Mouse (Mus musculus) kidney, postnatal 0 days (tissue): Measurements from ENCODE around the gene Slc13a2. TPM values are rescaled to one million over a fixed set of nuclear protein-coding genes. Genes with fewer than 3 reads are reported as not detected.

Source experiments
- ATAC-seq: fragments of 200-750 bp; cut with Nextera tagmentation; replicated peaks from 2 replicates; pipeline ENCODE4 v1.8.0; 2017; ENCODE audit warnings: low read depth, moderate number of reproducible peaks, moderate TSS enrichment, moderate library complexity; ENCODE audit not compliant: low FRiP score
- DNase-seq: peaks from one replicate; pipeline ENCODE4 v3.0.0-alpha.2; 2016; ENCODE audit warnings: low spot score
- H3K27ac ChIP-seq: fragments of 300-500 bp; sonication (generic); 2 replicates; pipeline ENCODE4 v1.5.1; 2014; ENCODE audit warnings: mild to moderate bottlenecking
- H3K27me3 ChIP-seq: fragments of 300-500 bp; sonication (generic); 2 replicates; pipeline ENCODE4 v1.6.1; 2014; ENCODE audit warnings: low read length, mixed read lengths; ENCODE audit not compliant: insufficient read depth
- H3K36me3 ChIP-seq: fragments of 300-500 bp; sonication (generic); 2 replicates; pipeline ENCODE4 v1.6.1; 2014; ENCODE audit warnings: low read length, mixed read lengths; ENCODE audit not compliant: insufficient read depth
- H3K4me1 ChIP-seq: fragments of 300-500 bp; sonication (generic); replicated peaks from 2 replicates; pipeline ENCODE4 v1.6.1; 2014; ENCODE audit warnings: antibody characterized with exemption, low read length, mixed read lengths; ENCODE audit not compliant: insufficient read depth
- H3K4me2 ChIP-seq: fragments of 300-500 bp; sonication (generic); 2 replicates; pipeline ENCODE4 v1.6.1; 2014; ENCODE audit warnings: mild to moderate bottlenecking, low read length, moderate library complexity, mixed read lengths
- H3K4me3 ChIP-seq: fragments of 300-500 bp; sonication (generic); replicated peaks from 2 replicates; pipeline ENCODE4 v1.5.1; 2014; ENCODE audit warnings: low read depth, low read length
- H3K9ac ChIP-seq: fragments of 300-500 bp; sonication (generic); 2 replicates; pipeline ENCODE4 v1.6.1; 2014; ENCODE audit warnings: low read depth, low read length
- H3K9me3 ChIP-seq: fragments of 300-500 bp; sonication (generic); replicated peaks from 2 replicates; pipeline ENCODE4 v1.6.1; 2016; ENCODE audit warnings: low read length, inconsistent platforms, mixed read lengths
- CTCF ChIP-seq: IDR thresholded peaks from 2 replicates; pipeline ENCODE4 v1.5.1; 2016; ENCODE audit warnings: antibody characterized with exemption, low read depth, mild to moderate bottlenecking, moderate library complexity
- WGBS: fragments of 180-500 bp; shearing (Covaris S2); extraction: QIAGEN DNeasy Blood & Tissue Kit; methylation state at CpG from one replicate; pipeline ENCODE4 v1.1.7; 2014; 5-methylcytosine and 5-hydroxymethylcytosine counted together
- polyA plus RNA-seq: library from polyadenylated mRNA; unstranded; fragments of >200 nt; fragmentation: Nextera tagmentation; extraction: Ambion mirVana; gene quantifications from 2 replicates; pipeline ENCODE4 v1.2.1, GENCODE M21; 2015

The Slc13a2 gene
- polyA plus RNA-seq, 1 experiment from 2014 or later = 6.6 TPM

- Histone ChIP-seq H3K4me2 (peak within 1 kb of the TSS; percentile 99), H3K9me3 (no peaks in the 10 kb centered on the region), H3K9ac (peak within 1 kb of the TSS; percentile 84), H3K4me1 (peaks cover 14% of the 10 kb centered on the region; the same call in 1 of the 2 replicates), H3K27me3 (no peaks in the 10 kb centered on the region), H3K27ac (peak within 1 kb of the TSS; percentile 90), H3K4me3 (peak within 1 kb of the TSS; percentile 69), H3K36me3 (no peaks in the 10 kb centered on the region)
- under 1% methylated on average over 41 of the region's 41 CpGs for WGBS
- ATAC-seq (peak; percentile 93), DNase-seq (peak; percentile 95)
- no peak for TF ChIP-seq CTCF
These were observed 43.7 kb upstream of the Slc13a2 start, which contains the start of gene Slc46a1 for GRCm38 (mm10) chr11:78465568-78466180. Slc46a1 (plus strand) TSS chr11:78465697.

GRCm38 (mm10) chr11:78465116-78465515, 43.1 kb upstream of the Slc13a2 start:
- no peaks in the 10 kb centered on the region for H3K9me3 ChIP-seq
- peak overlapping the region; percentile 69 for H3K4me3 ChIP-seq
- DNase-seq (no peak), ATAC-seq (no peak)
- TF ChIP-seq CTCF = no peak
- WGBS = 22% methylated on average over 9 of the region's 9 CpGs
- H3K27me3 ChIP-seq = no peaks in the 10 kb centered on the region
- H3K4me2 ChIP-seq = peak overlapping the region; percentile 99
- H3K9ac ChIP-seq = peak overlapping the region; percentile 84; the same call in 1 of the 2 replicates
- no peaks in the 10 kb centered on the region for H3K36me3 ChIP-seq
- peaks cover 14% of the 10 kb centered on the region; the same call in 1 of the 2 replicates for H3K4me1 ChIP-seq
- peak overlapping the region; percentile 90; the same call in 1 of the 2 replicates for H3K27ac ChIP-seq

- H3K9ac ChIP-seq = no peak overlapping the region
- no peaks in the 10 kb centered on the region for H3K36me3 ChIP-seq
- no peaks in the 10 kb centered on the region for H3K9me3 ChIP-seq
- no peaks in the 10 kb centered on the region for H3K27me3 ChIP-seq
- no peak overlapping the region for H3K4me3 ChIP-seq
- TF ChIP-seq CTCF = no peak
- H3K4me2 ChIP-seq = no peak overlapping the region
- H3K4me1 ChIP-seq = peaks cover 14% of the 10 kb centered on the region; the same call in 1 of the 2 replicates
- DNase-seq = no peak
- 53% methylated on average over 13 of the region's 13 CpGs for whole genome bisulfite sequencing
- no peak for ATAC-seq
- H3K27ac ChIP-seq = no peak overlapping the region
These were observed 41.4 kb upstream of the Slc13a2 start for GRCm38 (mm10) chr11:78463286-78464036.

- H3K9me3 ChIP-seq = no peaks in the 10 kb centered on the region
- 78% methylated on average over 5 of the region's 5 CpGs for WGBS
- peaks cover 14% of the 10 kb centered on the region; the same call in 1 of the 2 replicates for H3K4me1 ChIP-seq
- H3K9ac ChIP-seq = no peak overlapping the region
- H3K4me2 ChIP-seq = no peak overlapping the region
- no peak overlapping the region for H3K27ac ChIP-seq
- ATAC-seq (no peak), DNase-seq (no peak)
- H3K27me3 ChIP-seq = no peaks in the 10 kb centered on the region
- no peaks in the 10 kb centered on the region for H3K36me3 ChIP-seq
- no peak overlapping the region for H3K4me3 ChIP-seq
- no peak for TF ChIP-seq CTCF
These were observed 40.7 kb upstream of the Slc13a2 start for GRCm38 (mm10) chr11:78462669-78463068.

GRCm38 (mm10) chr11:78461894-78462293, 39.9 kb upstream of the Slc13a2 start:
- H3K4me1 ChIP-seq = peaks cover 14% of the 10 kb centered on the region; the same call in 1 of the 2 replicates
- H3K36me3 ChIP-seq = no peaks in the 10 kb centered on the region
- H3K9me3 ChIP-seq = no peaks in the 10 kb centered on the region
- ATAC-seq (no peak), DNase-seq (no peak)
- H3K4me2 ChIP-seq = no peak overlapping the region
- no peak overlapping the region for H3K27ac ChIP-seq
- TF ChIP-seq CTCF = peak; percentile 52; the same call in 1 of the 2 replicates
- H3K27me3 ChIP-seq = no peaks in the 10 kb centered on the region
- 59% methylated on average over 1 of the region's 1 CpGs for WGBS
- H3K4me3 ChIP-seq = no peak overlapping the region
- no peak overlapping the region for H3K9ac ChIP-seq

GRCm38 (mm10) chr11:78458740-78459139, 36.7 kb upstream of the Slc13a2 start:
- Histone ChIP-seq H3K27me3 (no peaks in the 10 kb centered on the region), H3K9ac (no peak overlapping the region), H3K4me1 (no peaks in the 10 kb centered on the region), H3K27ac (no peak overlapping the region), H3K4me3 (no peak overlapping the region), H3K36me3 (no peaks in the 10 kb centered on the region), H3K4me2 (no peak overlapping the region), H3K9me3 (no peaks in the 10 kb centered on the region)
- WGBS = 82% methylated on average over 17 of the region's 17 CpGs
- TF ChIP-seq CTCF = no peak
- no peak for DNase-seq
- ATAC-seq = no peak
